Mouse (Mus musculus) intestine, embryonic 15.5 days (tissue): ENCODE data around the gene Cmpk2. TPM values are rescaled to one million over a fixed set of nuclear protein-coding genes. Genes with fewer than 3 reads are reported as not detected.
A peak's percentile ranks its signal among the peaks of the same experiment; 100 is the strongest.

Source experiments
- ATAC-seq: fragments of 200-750 bp; cut with Nextera tagmentation; 2 replicates; pipeline ENCODE4 v1.8.0; 2017; ENCODE audit warnings: moderate TSS enrichment, moderate library complexity
- H3K27ac ChIP-seq: fragments of 300-500 bp; sonication (generic); 2 replicates; pipeline ENCODE4 v1.5.1; 2015; ENCODE audit warnings: mild to moderate bottlenecking, inconsistent platforms
- H3K27me3 ChIP-seq: fragments of 300-500 bp; sonication (generic); replicated peaks from 2 replicates; pipeline ENCODE4 v1.6.1; 2015; ENCODE audit warnings: inconsistent platforms
- H3K36me3 ChIP-seq: fragments of 300-500 bp; sonication (generic); 2 replicates; pipeline ENCODE4 v1.6.1; 2015; ENCODE audit warnings: inconsistent platforms
- H3K4me1 ChIP-seq: fragments of 300-500 bp; sonication (generic); replicated peaks from 2 replicates; pipeline ENCODE4 v1.6.1; 2015; ENCODE audit warnings: inconsistent platforms
- H3K4me2 ChIP-seq: fragments of 300-500 bp; sonication (generic); replicated peaks from 2 replicates; pipeline ENCODE4 v1.6.1; 2015; ENCODE audit warnings: mild to moderate bottlenecking, inconsistent platforms
- H3K4me3 ChIP-seq: fragments of 300-500 bp; sonication (generic); replicated peaks from 2 replicates; pipeline ENCODE4 v1.5.1; 2015; ENCODE audit warnings: inconsistent platforms
- H3K9ac ChIP-seq: fragments of 300-500 bp; sonication (generic); 2 replicates; pipeline ENCODE4 v1.6.1; 2015; ENCODE audit warnings: inconsistent platforms
- H3K9me3 ChIP-seq: fragments of 300-500 bp; sonication (generic); 2 replicates; pipeline ENCODE4 v1.6.1; 2016; ENCODE audit warnings: inconsistent platforms
- WGBS: fragments of 180-500 bp; shearing (Covaris S2); methylation state at CpG from one replicate; pipeline ENCODE4 v1.1.7; 2015; 5-methylcytosine and 5-hydroxymethylcytosine counted together
- polyA plus RNA-seq: library from polyadenylated mRNA; unstranded; fragments of >200 nt; fragmentation: Nextera tagmentation; extraction: Ambion mirVana; gene quantifications from 2 replicates; pipeline ENCODE4 v1.2.1, GENCODE M21; 2015

Cmpk2 gene
- polyA plus RNA-seq, 1 experiment from 2014 or later: 5.6 TPM

- 0 out of 2 replicates have a peak, but pooled peaks have one; percentile 51 for ATAC-seq
- Histone ChIP-seq H3K9me3 (no peaks in the 10 kb centered on the region), H3K4me3 (no peak overlapping the region), H3K4me1 (no peaks in the 10 kb centered on the region), H3K27ac (no peak overlapping the region), H3K27me3 (no peaks in the 10 kb centered on the region), H3K4me2 (no peak overlapping the region), H3K9ac (no peak overlapping the region), H3K36me3 (no peaks in the 10 kb centered on the region)
- WGBS: 53% methylated on average over 14 of the region's 14 CpGs
These were observed 19.0 kb downstream of the Cmpk2 start for GRCm38 (mm10) chr12:26487874-26488616.

DNA sequence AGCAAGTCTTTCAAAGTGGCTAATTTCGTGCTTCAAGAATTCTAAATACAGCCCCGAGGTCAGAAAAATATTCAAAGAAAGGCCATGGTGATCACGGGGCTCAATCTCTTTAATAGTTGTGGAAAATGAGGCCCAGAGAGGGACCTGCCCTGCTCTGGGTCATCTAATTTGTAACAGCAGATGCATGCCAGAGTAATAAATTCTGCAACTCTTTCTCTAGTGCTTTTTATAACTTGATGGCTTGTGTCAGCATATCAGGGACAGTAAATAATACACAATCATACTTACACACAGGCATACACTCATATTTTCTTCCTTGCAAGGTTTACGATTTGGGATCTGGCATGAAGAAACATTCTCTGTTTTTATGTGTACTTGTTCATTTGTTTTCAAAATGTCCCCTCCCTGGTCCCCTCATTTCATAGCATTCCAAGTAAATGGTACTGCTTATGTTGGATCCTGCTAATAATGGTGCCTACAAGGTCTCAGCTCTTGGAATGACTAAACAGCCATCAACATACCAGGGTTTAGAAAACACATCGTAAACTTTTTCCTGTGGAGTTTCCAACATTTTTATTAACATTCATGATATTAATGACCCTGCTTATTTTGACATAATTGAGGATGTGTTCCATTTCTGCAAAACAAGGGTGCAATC lies 19.7 kb downstream of the Cmpk2 start:
- Histone ChIP-seq H3K4me1 (no peaks in the 10 kb centered on the region), H3K9ac (no peak overlapping the region), H3K4me2 (no peak overlapping the region), H3K27ac (no peak overlapping the region), H3K4me3 (no peak overlapping the region), H3K27me3 (no peaks in the 10 kb centered on the region), H3K36me3 (no peaks in the 10 kb centered on the region), H3K9me3 (no peaks in the 10 kb centered on the region)
- no peak for ATAC-seq
- 47% methylated on average over 5 of the region's 5 CpGs for WGBS

GRCm38 (mm10) chr12:26489942-26490341 lies 20.9 kb downstream of the Cmpk2 start:
- Histone ChIP-seq H3K4me2 (no peak overlapping the region), H3K27me3 (no peaks in the 10 kb centered on the region), H3K4me1 (no peaks in the 10 kb centered on the region), H3K9me3 (no peaks in the 10 kb centered on the region), H3K4me3 (no peak overlapping the region), H3K27ac (no peak overlapping the region), H3K36me3 (no peaks in the 10 kb centered on the region), H3K9ac (no peak overlapping the region)
- no peak for ATAC-seq
- 100% methylated on average over 1 of the region's 1 CpGs for WGBS

GRCm38 (mm10) chr12:26501042-26501441 lies 32.0 kb downstream of the Cmpk2 start:
- no peak overlapping the region for H3K4me2 ChIP-seq
- H3K4me1 ChIP-seq: no peaks in the 10 kb centered on the region
- H3K4me3 ChIP-seq: no peak overlapping the region
- H3K9me3 ChIP-seq: no peaks in the 10 kb centered on the region
- 83% methylated on average over 3 of the region's 3 CpGs for WGBS
- H3K27me3 ChIP-seq: no peaks in the 10 kb centered on the region
- ATAC-seq: no peak
- no peaks in the 10 kb centered on the region for H3K36me3 ChIP-seq
- no peak overlapping the region for H3K9ac ChIP-seq
- H3K27ac ChIP-seq: no peak overlapping the region

GRCm38 (mm10) chr12:26510971-26511370 lies 42.0 kb downstream of the Cmpk2 start:
- WGBS: 82% methylated on average over 4 of the region's 4 CpGs
- no peak for ATAC-seq
- Histone ChIP-seq H3K36me3 (no peaks in the 10 kb centered on the region), H3K9me3 (no peaks in the 10 kb centered on the region), H3K4me1 (no peaks in the 10 kb centered on the region), H3K9ac (no peak overlapping the region), H3K4me2 (no peak overlapping the region), H3K27ac (no peak overlapping the region), H3K4me3 (no peak overlapping the region), H3K27me3 (no peaks in the 10 kb centered on the region)

DNA sequence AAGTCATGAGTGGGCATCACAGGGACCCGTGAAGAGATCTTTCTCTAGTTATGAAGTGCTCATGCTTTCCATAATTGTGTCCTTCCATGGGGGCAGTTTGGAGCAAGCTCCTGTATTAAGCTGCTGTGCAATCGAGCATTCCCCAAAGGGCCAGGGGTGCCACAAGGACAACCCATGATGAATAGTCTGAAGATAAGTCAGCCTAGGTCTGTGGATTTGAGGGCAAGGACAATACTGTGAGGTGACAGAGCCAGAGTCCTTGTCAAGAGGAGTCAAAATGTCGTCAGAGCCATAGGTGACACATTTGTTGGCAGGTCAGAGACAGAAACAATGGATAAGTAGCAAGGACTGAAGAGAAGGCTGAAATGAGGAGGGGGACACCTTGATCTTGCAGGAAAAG lies 49.2 kb downstream of the Cmpk2 start:
- no peak overlapping the region for H3K4me3 ChIP-seq

DNA sequence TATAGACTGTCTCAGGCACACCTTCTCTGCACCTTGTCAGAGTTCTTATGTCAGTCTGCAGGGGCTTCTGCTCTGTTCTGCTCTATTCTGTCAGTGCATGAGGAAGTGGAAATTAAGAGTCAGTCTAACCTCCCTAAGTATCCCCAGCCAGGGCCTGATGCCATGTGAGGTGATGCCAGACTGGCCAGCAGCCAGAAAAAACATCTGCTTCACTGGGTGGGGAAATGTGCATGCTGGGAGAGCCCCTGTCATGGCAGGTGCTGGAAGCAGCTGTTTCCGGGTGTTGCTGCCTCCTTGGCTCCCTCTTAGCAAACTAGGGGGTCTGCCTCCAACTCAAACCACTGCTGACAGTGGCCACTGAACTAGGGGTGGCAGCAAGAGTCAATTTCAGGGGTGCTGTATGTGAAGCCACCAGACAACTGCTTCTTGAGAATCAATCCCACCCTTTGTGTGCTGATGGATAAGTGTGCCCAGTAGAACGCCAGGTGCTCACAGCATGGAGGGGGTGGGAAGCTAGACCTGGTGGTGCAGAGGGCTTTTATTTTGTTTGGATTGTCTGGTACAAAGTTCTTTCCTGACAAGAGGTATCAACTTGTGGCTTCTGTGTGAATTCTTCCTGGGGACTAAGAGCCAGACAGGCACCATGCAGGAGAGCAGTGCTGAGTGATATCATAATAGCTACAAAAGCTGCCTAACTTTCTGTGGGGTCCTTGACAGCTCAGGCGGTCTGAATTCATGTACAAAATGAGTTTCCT lies 56.1 kb downstream of the Cmpk2 start:
- Histone ChIP-seq H3K4me2 (no peak overlapping the region), H3K27ac (no peak overlapping the region), H3K4me1 (0 out of 2 replicates have a peak, but pooled peaks cover 5% of the 10 kb centered on the region), H3K4me3 (no peak overlapping the region), H3K9me3 (no peaks in the 10 kb centered on the region), H3K9ac (no peak overlapping the region), H3K27me3 (no peaks in the 10 kb centered on the region), H3K36me3 (no peaks in the 10 kb centered on the region)
- WGBS: 43% methylated on average over 3 of the region's 3 CpGs
- ATAC-seq: peak; percentile 71

More for the DNA sequence above, 49.2 kb downstream of the Cmpk2 start:
- ATAC-seq: no peak
- WGBS: 73% methylated on average over 3 of the region's 3 CpGs
- Histone ChIP-seq H3K27me3 (no peaks in the 10 kb centered on the region), H3K4me2 (no peak overlapping the region), H3K9ac (no peak overlapping the region), H3K36me3 (no peaks in the 10 kb centered on the region), H3K27ac (no peak overlapping the region), H3K9me3 (no peaks in the 10 kb centered on the region), H3K4me1 (no peaks in the 10 kb centered on the region)

- H3K9me3 ChIP-seq: no peaks in the 10 kb centered on the region
- H3K4me1 ChIP-seq: 0 out of 2 replicates have a peak, but pooled peaks cover 5% of the 10 kb centered on the region
- H3K27me3 ChIP-seq: no peaks in the 10 kb centered on the region
- H3K27ac ChIP-seq: no peak overlapping the region
- no peaks in the 10 kb centered on the region for H3K36me3 ChIP-seq
- ATAC-seq: no peak
- no peak overlapping the region for H3K4me3 ChIP-seq
- H3K4me2 ChIP-seq: no peak overlapping the region
- WGBS: 35% methylated on average over 5 of the region's 5 CpGs
- no peak overlapping the region for H3K9ac ChIP-seq
These were observed 56.7 kb downstream of the Cmpk2 start for GRCm38 (mm10) chr12:26525698-26526026.

Other genes with a start within 250 kb of the Cmpk2 start
- gene Rnf144a, start 54.0 kb upstream of the Cmpk2 start, polyA plus RNA-seq: 17.5 and 20.1 TPM in 2 replicates
- 1.1 and 1.2 TPM in 2 replicates for gene Rsad2, start 12.8 kb upstream of the Cmpk2 start, polyA plus RNA-seq